Mouse (Mus musculus): ENCODE measurements around the gene Herc6. TPM values are rescaled to one million over a fixed set of nuclear protein-coding genes. Genes with fewer than 3 reads are reported as not detected.

Herc6 gene
- polyA plus RNA-seq, 1 experiment: 37.9 TPM

GRCm38 (mm10) chr6:57706721-57707120, 125.9 kb downstream of the Herc6 start:
- H3K4me3 ChIP-seq (ENCODE audit: insufficient read depth, low read length): no peak overlapping the region

GRCm38 (mm10) chr6:57711726-57712125, 130.9 kb downstream of the Herc6 start:
- TF ChIP-seq CTCF (IDR thresholded peaks at IDR 0.05; ENCODE audit: low read depth, low read length): no peak
- no peak for TF ChIP-seq POLR2A (IDR thresholded peaks at IDR 0.05; ENCODE audit: borderline replicate concordance, low read depth, low read length)
- Histone ChIP-seq H3K27ac (ENCODE audit: insufficient read depth, low read depth, low read length) (no peak overlapping the region), H3K4me3 (ENCODE audit: insufficient read depth, low read length) (no peak overlapping the region), H3K4me1 (ENCODE audit: control insufficient read depth, insufficient read depth, low read length) (peaks cover 10% of the 10 kb centered on the region)

More at GRCm38 (mm10) chr6:57706721-57707120, 125.9 kb downstream of the Herc6 start:
- TF ChIP-seq CTCF (IDR thresholded peaks at IDR 0.05; ENCODE audit: low read depth, low read length): no peak
- no peak for TF ChIP-seq POLR2A (IDR thresholded peaks at IDR 0.05; ENCODE audit: borderline replicate concordance, low read depth, low read length)
- H3K4me1 ChIP-seq (ENCODE audit: control insufficient read depth, insufficient read depth, low read length): peaks cover 12% of the 10 kb centered on the region
- H3K27ac ChIP-seq (ENCODE audit: insufficient read depth, low read depth, low read length): no peak overlapping the region

Other genes starting within 250 kb of the Herc6 start
- not detected in 2 replicates for gene Vmn1r17, start 217.3 kb upstream of the Herc6 start, polyA plus RNA-seq (2012; ENCODE audit: insufficient read depth, insufficient read length, missing spikeins)
- gene Vmn1r18, start 185.2 kb upstream of the Herc6 start, polyA plus RNA-seq (2012; ENCODE audit: insufficient read depth, insufficient read length, missing spikeins): 0.05 TPM in 1 of 2 replicates, not detected in the other
- not detected in 2 replicates for gene Vmn1r19, start 177.2 kb upstream of the Herc6 start, polyA plus RNA-seq (2012; ENCODE audit: insufficient read depth, insufficient read length, missing spikeins)
- gene Vmn1r20, start 152.1 kb upstream of the Herc6 start, polyA plus RNA-seq (2012; ENCODE audit: insufficient read depth, insufficient read length, missing spikeins): not detected in 2 replicates
- gene Ppm1k, start 45.5 kb upstream of the Herc6 start, polyA plus RNA-seq (2012; ENCODE audit: insufficient read depth, insufficient read length, missing spikeins): 10.2 and 16.2 TPM in 2 replicates
- gene Pyurf, start 111.1 kb downstream of the Herc6 start, polyA plus RNA-seq (2012; ENCODE audit: insufficient read depth, insufficient read length, missing spikeins): 3.6 and 3.9 TPM in 2 replicates
- 13.8 and 15.8 TPM in 2 replicates for gene Lancl2, start 121.5 kb downstream of the Herc6 start, polyA plus RNA-seq (2012; ENCODE audit: insufficient read depth, insufficient read length, missing spikeins)
- 16.5 and 17.0 TPM in 2 replicates for gene Vopp1, start 244.2 kb downstream of the Herc6 start, polyA plus RNA-seq (2012; ENCODE audit: insufficient read depth, insufficient read length, missing spikeins)

Data from bone marrow macrophage, adult 2 months (primary cell).